Mouse (Mus musculus): ENCODE results near the gene Eml2. TPM values are rescaled to one million over a fixed set of nuclear protein-coding genes. Genes with fewer than 3 reads are reported as not detected.

Gene Eml2
- polyA plus RNA-seq, 1 experiment from 2014 or later: 6.8 TPM

DNA sequence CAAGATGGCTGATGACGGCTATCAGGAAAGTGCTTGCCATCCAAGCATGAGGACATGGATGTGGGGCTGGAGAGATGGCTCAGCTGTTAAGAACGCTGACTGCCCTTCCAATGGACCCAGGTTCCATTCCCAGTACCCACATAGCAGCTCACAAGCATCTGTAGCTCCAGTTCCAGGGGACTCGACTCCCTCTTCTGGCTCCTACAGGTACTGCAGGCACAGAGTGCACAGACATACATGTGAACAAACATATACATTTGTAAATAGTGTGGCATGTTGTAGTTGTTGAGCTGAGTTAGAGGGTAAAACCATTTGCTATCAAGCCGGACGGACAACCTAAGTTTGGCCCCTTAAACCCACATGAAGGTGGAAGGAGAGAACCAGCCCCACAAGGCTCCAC lies 33.8 kb downstream of the Eml2 start:
- peaks cover 18% of the 10 kb centered on the region for H3K4me1 ChIP-seq (replicated peaks)
- ATAC-seq (ENCODE audit: low read depth): no peak
- no peaks in the 10 kb centered on the region for H3K9me3 ChIP-seq
- H3K36me3 ChIP-seq: peaks cover 12% of the 10 kb centered on the region
- H3K9ac ChIP-seq: no peak overlapping the region
- no peak overlapping the region for H3K4me2 ChIP-seq
- 90% methylated on average over 5 of the region's 5 CpGs for WGBS
- H3K4me3 ChIP-seq: no peak overlapping the region
- peaks cover 34% of the 10 kb centered on the region for H3K27me3 ChIP-seq
- no peak overlapping the region for H3K27ac ChIP-seq (replicated peaks)

DNA sequence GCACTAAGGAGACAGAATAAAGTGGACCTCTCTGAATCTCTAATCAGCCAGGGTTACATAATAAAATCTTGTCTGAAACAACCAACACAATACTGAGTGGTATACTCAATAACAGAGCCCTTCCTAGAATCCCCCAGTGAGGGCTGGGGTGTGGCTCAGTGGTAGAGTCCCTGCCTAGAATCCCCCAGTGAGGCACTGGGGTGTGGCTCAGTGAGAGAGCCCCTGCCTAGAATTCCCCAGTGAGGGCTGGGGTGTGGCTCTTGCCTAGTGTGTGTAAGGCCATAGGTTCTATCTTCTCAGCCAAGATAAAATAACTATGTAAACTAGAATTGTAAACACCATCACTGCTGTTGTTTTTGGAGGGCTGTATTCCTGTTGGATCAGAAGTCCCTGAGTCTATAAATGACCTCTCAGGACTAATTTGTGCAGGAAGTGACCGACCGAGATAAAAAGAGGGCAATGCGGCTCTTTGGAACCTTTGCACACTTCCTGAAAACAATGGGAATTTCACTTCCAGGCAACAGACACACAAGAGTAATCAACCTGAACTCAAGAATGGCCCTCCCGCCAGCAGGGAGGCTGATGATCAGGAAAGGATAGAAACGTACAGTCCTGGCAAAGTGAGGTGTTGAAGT lies 34.9 kb downstream of the Eml2 start:
- peaks cover 34% of the 10 kb centered on the region for H3K27me3 ChIP-seq
- peaks cover under 1% of the 10 kb centered on the region; the same call in 1 of the 2 replicates for H3K36me3 ChIP-seq
- H3K9ac ChIP-seq: no peak overlapping the region
- H3K9me3 ChIP-seq: no peaks in the 10 kb centered on the region
- no peak overlapping the region for H3K27ac ChIP-seq (replicated peaks)
- no peak overlapping the region for H3K4me3 ChIP-seq
- H3K4me2 ChIP-seq: no peak overlapping the region
- ATAC-seq (ENCODE audit: low read depth): no peak
- 49% methylated on average over 5 of the region's 5 CpGs for WGBS
- peaks cover 22% of the 10 kb centered on the region for H3K4me1 ChIP-seq (replicated peaks)

DNA sequence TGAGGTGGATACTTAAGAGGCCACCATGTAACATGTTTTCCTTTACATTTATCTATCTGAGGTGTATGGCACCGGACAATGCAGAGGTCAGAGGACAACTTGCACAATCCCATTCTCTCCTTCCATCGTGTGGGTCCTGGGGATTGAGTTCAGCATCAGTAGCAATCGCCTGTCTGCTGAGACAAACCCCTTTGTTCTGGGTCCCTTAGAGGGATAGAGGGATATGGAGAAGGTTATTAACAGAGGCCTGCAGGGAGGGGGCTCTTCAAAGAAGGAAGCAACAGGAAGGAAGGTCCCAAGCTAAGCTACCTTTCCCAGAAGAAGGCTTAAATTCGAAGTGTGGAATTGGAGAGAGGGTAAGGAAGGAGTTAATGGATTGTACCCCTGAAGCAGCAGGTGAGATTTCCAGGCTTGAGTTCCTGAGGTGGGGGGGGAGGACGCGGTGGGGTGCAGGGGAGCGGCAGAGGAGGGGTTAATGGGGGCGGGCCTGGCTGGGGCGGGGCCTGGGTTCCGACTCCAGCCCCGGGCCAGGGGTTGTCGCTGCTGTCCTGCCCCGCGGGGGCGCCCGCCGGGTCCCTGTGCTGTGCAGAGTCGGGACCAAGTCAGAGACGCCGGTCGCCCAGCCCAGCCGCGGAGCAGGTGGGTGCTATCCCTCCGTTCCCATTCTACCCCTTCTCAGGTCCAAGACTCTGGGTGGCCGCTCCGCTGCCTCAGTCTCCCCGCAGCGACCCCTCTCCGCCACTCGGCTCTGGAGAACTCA lies 36.0 kb downstream of the Eml2 start, which contains the start of gene Gpr4:
TSS of gene Gpr4 (plus strand) at position 543 of the 760 bp plus-strand sequence.
- Histone ChIP-seq H3K9ac (peak within 1 kb of the TSS; percentile 69), H3K4me1 (replicated peaks) (peaks cover 22% of the 10 kb centered on the region), H3K27ac (replicated peaks) (no peak within 1 kb of the TSS), H3K36me3 (no peaks in the 10 kb centered on the region), H3K4me2 (peak within 1 kb of the TSS; percentile 67), H3K27me3 (peaks cover 34% of the 10 kb centered on the region), H3K9me3 (no peaks in the 10 kb centered on the region), H3K4me3 (peak within 1 kb of the TSS; percentile 42)
- peak; percentile 34; the same call in 1 of the 2 replicates for ATAC-seq (ENCODE audit: low read depth)
- 2% methylated on average over 22 of the region's 30 CpGs for WGBS

DNA sequence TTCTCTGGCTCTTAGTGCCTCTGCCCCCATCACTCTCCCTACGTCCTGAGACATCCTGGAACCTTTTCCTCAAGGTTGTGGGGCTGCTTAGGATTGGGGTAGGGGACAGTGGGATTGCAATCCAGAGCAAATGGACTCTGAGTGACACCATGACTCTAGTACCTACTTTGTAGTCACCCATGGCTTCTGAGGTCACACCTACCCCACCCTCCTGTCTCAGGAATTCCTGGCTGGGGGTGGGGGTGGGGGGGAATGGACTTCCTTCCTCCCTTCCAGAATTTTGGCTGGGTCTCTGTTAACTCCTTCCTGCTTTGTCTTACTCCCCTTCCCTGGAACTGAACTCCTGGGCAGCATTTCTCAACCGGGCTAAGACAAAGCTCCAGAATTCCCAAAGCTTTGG lies 37.2 kb downstream of the Eml2 start:
- H3K4me1 ChIP-seq (replicated peaks): peaks cover 22% of the 10 kb centered on the region
- 75% methylated on average over 2 of the region's 2 CpGs for WGBS
- H3K9ac ChIP-seq: no peak overlapping the region
- no peaks in the 10 kb centered on the region for H3K36me3 ChIP-seq
- no peak for ATAC-seq (ENCODE audit: low read depth)
- H3K4me2 ChIP-seq: peak overlapping the region; percentile 67; the same call in 1 of the 2 replicates
- no peak overlapping the region for H3K27ac ChIP-seq (replicated peaks)
- no peaks in the 10 kb centered on the region for H3K9me3 ChIP-seq
- no peak overlapping the region for H3K4me3 ChIP-seq
- peaks cover 34% of the 10 kb centered on the region for H3K27me3 ChIP-seq

DNA sequence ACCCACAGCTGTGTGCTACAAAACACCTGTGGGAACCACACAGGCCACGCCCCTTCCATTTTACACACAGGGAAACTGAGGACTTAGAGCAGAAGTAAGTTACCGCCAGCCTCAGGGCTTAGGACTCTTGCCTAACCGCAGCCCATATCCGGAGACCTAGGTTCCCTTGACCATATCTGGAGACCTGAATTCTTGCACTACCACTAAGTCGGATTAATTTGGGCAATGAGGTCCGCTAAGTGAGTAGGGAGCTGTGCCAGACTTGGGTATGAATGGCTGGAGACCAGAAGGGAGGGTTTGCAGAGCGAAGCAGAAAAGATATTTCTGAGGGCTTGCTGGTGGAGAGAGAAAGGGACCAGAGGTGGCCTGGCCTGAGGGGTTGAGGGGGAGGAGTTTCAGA lies 38.1 kb downstream of the Eml2 start:
- peaks cover 22% of the 10 kb centered on the region for H3K4me1 ChIP-seq (replicated peaks)
- no peak overlapping the region for H3K4me3 ChIP-seq
- no peaks in the 10 kb centered on the region for H3K9me3 ChIP-seq
- 73% methylated on average over 7 of the region's 7 CpGs for WGBS
- ATAC-seq (ENCODE audit: low read depth): no peak
- H3K36me3 ChIP-seq: no peaks in the 10 kb centered on the region
- H3K4me2 ChIP-seq: no peak overlapping the region
- peaks cover 34% of the 10 kb centered on the region for H3K27me3 ChIP-seq
- H3K9ac ChIP-seq: 0 out of 2 replicates have a peak overlapping the region, but pooled peaks have one; percentile 43
- H3K27ac ChIP-seq (replicated peaks): no peak overlapping the region

DNA sequence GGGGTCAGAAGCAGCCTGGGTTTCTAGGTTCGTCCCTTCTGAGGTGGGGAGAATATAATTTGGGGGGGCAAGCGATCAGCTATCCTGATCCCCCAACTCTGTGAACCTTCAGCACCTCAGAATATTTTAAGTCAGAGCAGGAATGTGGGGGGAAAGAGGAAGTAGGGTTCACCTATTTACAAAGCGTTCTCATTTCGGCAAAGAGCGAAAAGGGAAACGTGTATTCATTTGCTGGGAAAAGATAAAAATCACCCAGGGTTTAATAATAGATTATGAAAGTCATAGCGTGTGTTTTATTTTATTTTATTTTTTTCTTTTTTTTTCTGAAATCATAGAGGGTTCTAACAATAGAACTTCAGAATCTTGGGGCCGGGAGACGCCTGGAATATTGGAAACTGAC lies 38.7 kb downstream of the Eml2 start:
- Histone ChIP-seq H3K36me3 (no peaks in the 10 kb centered on the region), H3K4me2 (no peak overlapping the region), H3K4me1 (replicated peaks) (peaks cover 22% of the 10 kb centered on the region), H3K4me3 (no peak overlapping the region), H3K27ac (replicated peaks) (no peak overlapping the region), H3K27me3 (peaks cover 34% of the 10 kb centered on the region), H3K9ac (0 out of 2 replicates have a peak overlapping the region, but pooled peaks have one; percentile 43), H3K9me3 (no peaks in the 10 kb centered on the region)
- WGBS: 73% methylated on average over 9 of the region's 9 CpGs
- ATAC-seq (ENCODE audit: low read depth): no peak

DNA sequence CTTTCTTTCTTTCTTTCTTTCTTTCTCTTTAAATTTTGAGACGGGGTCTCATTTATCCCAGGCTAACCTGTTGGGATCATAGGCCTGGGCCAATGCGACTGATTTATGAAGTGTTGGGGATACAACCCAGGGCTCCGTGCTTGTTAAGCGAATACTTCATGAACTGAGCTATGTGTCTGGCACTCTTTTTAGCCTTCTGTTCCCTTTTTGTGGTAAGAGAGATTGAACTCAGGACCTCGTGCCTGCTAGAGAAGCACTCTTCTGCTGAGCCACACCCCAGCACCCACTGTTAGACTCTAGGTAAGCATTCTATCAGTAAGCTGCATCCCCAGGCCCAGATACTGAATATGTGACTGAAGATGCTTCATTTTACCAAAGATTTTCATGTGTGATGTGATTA lies 41.3 kb downstream of the Eml2 start:
- ATAC-seq (ENCODE audit: low read depth): no peak
- WGBS: 58% methylated on average over 5 of the region's 5 CpGs
- no peak overlapping the region for H3K4me2 ChIP-seq

DNA sequence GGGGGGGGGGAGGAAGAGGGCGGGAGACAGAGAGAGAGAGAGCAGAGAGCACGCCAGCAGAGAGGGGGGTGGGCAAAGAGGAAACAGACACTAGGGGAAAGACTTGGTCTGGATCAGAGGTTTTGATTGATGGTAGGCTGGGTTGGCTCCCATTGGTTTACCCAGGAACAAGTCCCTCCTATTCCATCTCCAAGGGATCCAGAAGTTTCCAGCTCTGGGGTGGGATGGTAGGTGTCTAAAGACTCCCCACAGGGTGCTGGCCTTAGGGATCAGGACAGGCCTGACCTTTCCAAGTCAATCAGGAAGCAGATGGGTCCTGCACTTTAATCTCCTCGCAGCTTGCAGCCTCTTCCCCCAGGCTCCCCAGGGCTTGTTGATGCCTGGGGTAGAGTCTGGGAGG lies 41.7 kb downstream of the Eml2 start:
- H3K9me3 ChIP-seq: no peaks in the 10 kb centered on the region
- H3K4me2 ChIP-seq: no peak overlapping the region
- 16% methylated on average over 3 of the region's 3 CpGs for WGBS
- 0 out of 2 replicates have a peak, but pooled peaks cover 7% of the 10 kb centered on the region for H3K36me3 ChIP-seq
- no peak overlapping the region for H3K4me3 ChIP-seq
- peak overlapping the region; percentile 34; the same call in 1 of the 2 replicates for H3K9ac ChIP-seq
- ATAC-seq (ENCODE audit: low read depth): no peak
- peaks cover 14% of the 10 kb centered on the region for H3K27me3 ChIP-seq
- H3K4me1 ChIP-seq (replicated peaks): peaks cover 9% of the 10 kb centered on the region; the same call in 1 of the 2 replicates
- no peak overlapping the region for H3K27ac ChIP-seq (replicated peaks)

More for the DNA sequence above, 41.3 kb downstream of the Eml2 start:
- no peak overlapping the region for H3K4me3 ChIP-seq
- peaks cover 18% of the 10 kb centered on the region for H3K27me3 ChIP-seq
- peak overlapping the region; percentile 34; the same call in 1 of the 2 replicates for H3K9ac ChIP-seq
- 0 out of 2 replicates have a peak, but pooled peaks cover 6% of the 10 kb centered on the region for H3K36me3 ChIP-seq
- H3K4me1 ChIP-seq (replicated peaks): peaks cover 14% of the 10 kb centered on the region
- no peak overlapping the region for H3K27ac ChIP-seq (replicated peaks)
- no peaks in the 10 kb centered on the region for H3K9me3 ChIP-seq

DNA sequence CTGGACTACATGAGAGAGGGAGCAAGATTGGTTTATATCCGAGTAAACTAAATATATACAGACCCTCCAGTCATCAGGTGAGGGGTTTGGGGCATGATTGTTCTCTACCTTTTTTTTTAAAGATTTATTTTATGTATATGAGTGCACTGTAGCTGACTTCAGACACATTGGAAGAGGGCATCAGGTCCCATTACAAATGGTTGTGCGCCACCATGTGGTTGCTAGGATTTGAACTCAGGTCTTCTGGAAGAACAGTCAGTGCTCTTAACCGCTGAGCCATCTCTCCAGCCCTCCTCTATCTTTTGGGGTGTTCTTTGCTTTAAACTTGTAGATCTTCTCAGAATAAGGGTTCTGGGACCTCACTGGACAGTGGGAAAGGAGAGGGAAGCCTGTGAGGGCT lies 43.8 kb downstream of the Eml2 start:
- no peak for ATAC-seq (ENCODE audit: low read depth)
- no peak overlapping the region for H3K4me2 ChIP-seq
- WGBS: 66% methylated on average over 3 of the region's 3 CpGs
- no peaks in the 10 kb centered on the region for H3K9me3 ChIP-seq
- H3K4me3 ChIP-seq: no peak overlapping the region
- peaks cover 4% of the 10 kb centered on the region; the same call in 1 of the 2 replicates for H3K4me1 ChIP-seq (replicated peaks)
- no peak overlapping the region for H3K9ac ChIP-seq
- H3K36me3 ChIP-seq: peaks cover 7% of the 10 kb centered on the region; the same call in 1 of the 2 replicates
- H3K27me3 ChIP-seq: no peaks in the 10 kb centered on the region
- H3K27ac ChIP-seq (replicated peaks): no peak overlapping the region

DNA sequence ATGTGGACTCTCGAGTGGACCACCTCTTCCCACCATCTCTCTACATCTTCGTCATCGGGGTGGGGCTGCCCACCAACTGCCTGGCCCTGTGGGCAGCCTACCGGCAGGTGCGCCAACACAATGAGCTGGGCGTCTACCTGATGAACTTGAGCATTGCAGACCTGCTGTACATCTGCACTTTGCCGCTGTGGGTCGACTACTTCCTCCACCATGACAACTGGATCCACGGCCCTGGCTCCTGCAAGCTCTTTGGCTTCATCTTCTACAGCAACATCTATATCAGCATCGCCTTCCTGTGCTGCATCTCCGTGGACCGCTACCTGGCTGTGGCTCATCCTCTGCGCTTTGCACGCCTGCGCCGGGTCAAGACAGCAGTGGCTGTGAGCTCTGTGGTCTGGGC lies 46.0 kb downstream of the Eml2 start:
- Histone ChIP-seq H3K9ac (no peak overlapping the region), H3K4me2 (no peak overlapping the region), H3K4me3 (no peak overlapping the region), H3K27me3 (no peaks in the 10 kb centered on the region), H3K9me3 (no peaks in the 10 kb centered on the region), H3K27ac (replicated peaks) (no peak overlapping the region), H3K4me1 (replicated peaks) (peaks cover 8% of the 10 kb centered on the region), H3K36me3 (peaks cover 12% of the 10 kb centered on the region; the same call in 1 of the 2 replicates)
- ATAC-seq (ENCODE audit: low read depth): no peak
- 93% methylated on average over 16 of the region's 16 CpGs for WGBS

DNA sequence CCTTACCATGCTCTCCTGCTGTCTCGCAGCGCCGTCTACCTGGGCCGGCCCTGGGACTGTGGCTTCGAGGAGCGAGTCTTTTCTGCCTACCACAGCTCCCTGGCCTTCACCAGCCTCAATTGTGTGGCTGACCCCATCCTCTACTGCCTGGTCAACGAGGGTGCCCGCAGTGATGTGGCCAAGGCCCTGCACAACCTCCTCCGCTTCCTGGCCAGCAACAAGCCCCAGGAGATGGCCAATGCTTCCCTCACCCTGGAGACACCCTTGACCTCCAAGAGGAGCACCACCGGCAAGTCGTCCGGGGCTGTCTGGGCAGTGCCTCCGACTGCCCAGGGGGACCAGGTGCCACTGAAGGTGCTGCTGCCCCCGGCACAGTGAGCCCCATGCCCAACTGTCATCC lies 46.7 kb downstream of the Eml2 start:
- Histone ChIP-seq H3K9ac (no peak overlapping the region), H3K27ac (replicated peaks) (no peak overlapping the region), H3K4me1 (replicated peaks) (peaks cover 11% of the 10 kb centered on the region), H3K36me3 (peaks cover 12% of the 10 kb centered on the region; the same call in 1 of the 2 replicates), H3K9me3 (no peaks in the 10 kb centered on the region), H3K4me3 (no peak overlapping the region), H3K4me2 (no peak overlapping the region), H3K27me3 (no peaks in the 10 kb centered on the region)
- WGBS: 90% methylated on average over 14 of the region's 14 CpGs
- ATAC-seq (ENCODE audit: low read depth): no peak

DNA sequence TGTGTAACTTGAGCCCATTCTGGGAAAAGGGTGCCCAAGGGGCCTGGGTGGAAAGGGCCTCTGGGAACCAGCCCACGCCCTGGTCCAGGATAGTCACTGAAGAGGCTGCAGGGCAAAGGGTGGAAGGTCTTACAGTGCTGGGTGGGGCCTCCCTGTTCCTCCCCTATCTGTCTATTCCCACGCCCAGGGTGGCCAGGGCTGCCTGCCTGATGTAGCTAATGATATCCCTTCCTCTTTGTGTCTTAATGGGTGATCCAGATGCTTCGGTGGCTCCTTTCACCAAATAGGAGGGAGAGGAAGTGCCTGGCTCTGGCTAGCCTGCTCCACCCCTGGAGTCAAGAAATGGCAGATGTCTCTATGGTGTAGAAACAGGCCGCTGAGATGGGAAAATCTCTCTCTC lies 48.7 kb downstream of the Eml2 start:
- no peak for ATAC-seq (ENCODE audit: low read depth)
- Histone ChIP-seq H3K9me3 (no peaks in the 10 kb centered on the region), H3K27me3 (no peaks in the 10 kb centered on the region), H3K9ac (peak overlapping the region; percentile 23; the same call in 1 of the 2 replicates), H3K4me1 (replicated peaks) (peaks cover 21% of the 10 kb centered on the region), H3K4me2 (no peak overlapping the region), H3K4me3 (no peak overlapping the region), H3K27ac (replicated peaks) (no peak overlapping the region), H3K36me3 (peaks cover 12% of the 10 kb centered on the region; the same call in 1 of the 2 replicates)
- 82% methylated on average over 4 of the region's 4 CpGs for WGBS
